ENCODE assay signal across 9 mouse cellular contexts in the genomic region with DNA sequence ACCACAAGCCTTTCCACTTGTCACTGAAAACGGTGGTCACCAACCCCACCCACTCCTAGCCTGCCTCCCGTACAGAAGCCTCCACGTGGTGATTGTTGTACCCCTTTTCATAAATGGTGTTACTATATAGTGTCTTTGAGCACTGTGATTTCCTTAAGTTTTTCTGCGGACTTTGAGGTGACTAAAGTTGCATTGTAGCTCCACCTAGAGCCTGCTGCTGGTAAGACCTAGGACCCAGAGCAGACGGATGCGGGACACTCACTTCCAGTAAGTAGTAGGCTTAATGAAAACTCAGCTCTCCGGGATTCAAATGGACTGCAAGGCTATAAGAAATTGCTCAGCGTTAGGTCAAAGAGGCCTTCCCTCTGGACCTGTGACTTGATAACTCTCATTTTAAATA.
A peak's percentile ranks its signal among the peaks of the same experiment; 100 is the strongest.
DNase-seq lines count a peak whose midpoint lies in the region; ATAC-seq and TF ChIP-seq lines count a peak whose summit lies in the region.
"Had no signal": no experiment of that assay in that cellular context is flagged by ENCODE, and none has a peak within 500 bp of the region (broad histone marks: within the 10 kb centered on the region; RNA-seq: fewer than 3 reads in every experiment).

No protein-coding gene starts in this region.

- no peak overlapping the region for H3K4me2 ChIP-seq in hindbrain, embryonic 13.5 days

- H3K4me1 ChIP-seq in hindbrain, embryonic 13.5 days (replicated peaks), result no peaks in the 10 kb centered on the region

- peak; percentile 91 for TF ChIP-seq CTCF in Patski (IDR thresholded peaks at IDR 0.05)

- in situ Hi-C loops in Patski (cut with MboI; ENCODE audit: low pct_unique_long_range_greater_than_20kb), result loop anchor here (5.0 to 25.0 kb wide), 3 partner anchors 127 to 382 kb away; partner anchors contain the start of gene Egln3

- DNase-seq in Patski (ENCODE audit: low read depth, low spot score), result no peak
- DNase-seq in cerebellum, postnatal 10 days, result peak; percentile 81 to 84
- DNase-seq in frontal cortex, postnatal 25 days (ENCODE audit: low spot score in 2 of 2), result peak; percentile 62 to 66
- peak; percentile 76 to 84 for DNase-seq in layer of hippocampus, postnatal 10 days (ENCODE audit: low spot score in 2 of 2)
- DNase-seq in lung, postnatal 25 days (ENCODE audit: low spot score), result peak; percentile 64
- peak; percentile 84 to 85 for DNase-seq in right cerebral cortex, adult 2 months (ENCODE audit: low spot score in 2 of 2)
- peak; percentile 55 for DNase-seq in yolk sac, embryonic 10.5 days (ENCODE audit: low spot score)

- H3K27me3 ChIP-seq in Patski, result no peaks in the 10 kb centered on the region
- H3K27me3 ChIP-seq in hindbrain, embryonic 13.5 days, result peaks cover 15% of the 10 kb centered on the region

- WGBS in hindbrain, embryonic 13.5 days, result 5% methylated on average over 8 of the region's 8 CpGs

- peak; percentile 45 for ATAC-seq in Patski
- ATAC-seq in hindbrain, embryonic 13.5 days (ENCODE audit: low FRiP score), result peak; percentile 49; the same call in 1 of the 2 replicates

- no peak overlapping the region for H3K9ac ChIP-seq in hindbrain, embryonic 13.5 days

- H3K36me3 ChIP-seq in hindbrain, embryonic 13.5 days, result no peaks in the 10 kb centered on the region

- POLR2A ChIA-PET in Patski (lab: Charles Lee), result no interaction called here

- CTCF ChIA-PET in Patski (lab: Charles Lee), result interaction anchor here (0.7 to 1.6 kb wide), 6 partner anchors 25 to 391 kb away, joined by 3 to 5 read pairs (median 3); no protein-coding TSS in a partner anchor

- H3K9me3 ChIP-seq in hindbrain, embryonic 13.5 days, result no peaks in the 10 kb centered on the region

- no peak overlapping the region for H3K27ac ChIP-seq in hindbrain, embryonic 13.5 days

- H3K4me3 ChIP-seq in hindbrain, embryonic 13.5 days, result no peak overlapping the region
- H3K4me3 ChIP-seq: myocyte had no signal
